Mouse (Mus musculus) spleen, postnatal 4 days (tissue): Measurements from ENCODE around the gene Gstt4.
"Not testable (repeated sequence)": the region's sequence is repeated elsewhere in the genome, so short reads cannot be mapped to it uniquely, and the experiment has no call there.

ENCODE experiments used
- DNase-seq, 2 experiments: peaks; one replicate each; pipeline ENCODE4 v3.0.0; 2022; ENCODE audit warnings: low spot score in 2 of 2

Gstt4 gene

DNA sequence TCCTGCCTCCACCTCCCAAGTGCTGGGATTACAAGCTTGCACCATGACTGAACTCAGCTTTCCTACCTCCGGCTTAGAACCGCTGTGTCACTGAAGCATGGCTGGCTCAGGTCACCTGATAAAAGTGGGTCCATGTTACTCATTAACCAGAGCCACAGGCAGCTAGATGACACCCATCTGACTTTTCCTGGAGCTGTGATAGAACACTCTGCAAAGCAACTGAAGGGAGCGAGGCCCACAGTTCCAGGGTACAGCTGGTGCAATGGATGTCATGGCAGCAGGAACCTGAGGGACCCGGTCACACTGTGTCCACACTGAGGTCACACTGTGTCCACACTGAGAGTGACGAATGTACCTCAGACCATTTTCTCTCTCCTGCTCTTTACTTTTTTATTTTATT is 32.5 kb downstream of the Gstt4 start:
- DNase-seq: no peak

- DNase-seq: no peak
These were observed 33.1 kb downstream of the Gstt4 start for GRCm38 (mm10) chr10:75789081-75789735.

DNA sequence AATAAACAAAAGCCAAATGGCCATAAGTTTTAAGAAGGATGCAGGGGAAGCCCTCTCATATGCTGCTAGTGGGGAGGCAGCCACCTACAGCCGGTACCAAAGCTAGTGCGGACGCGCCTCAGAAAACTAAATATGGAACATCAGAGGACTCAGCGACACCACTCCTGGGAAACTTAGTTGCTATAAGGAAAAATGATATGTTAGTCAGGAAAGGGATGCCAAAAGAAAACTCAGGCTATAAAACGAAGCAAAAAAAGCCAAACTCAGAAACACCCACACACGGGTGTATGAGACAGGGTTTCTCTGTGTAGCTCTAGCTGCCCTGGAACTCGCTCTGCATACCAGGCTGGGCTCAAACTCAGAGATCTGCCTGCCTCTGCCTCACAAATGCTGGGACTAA is 34.1 kb downstream of the Gstt4 start:
- DNase-seq: no peak

- no peak for DNase-seq
These were observed 36.9 kb downstream of the Gstt4 start for GRCm38 (mm10) chr10:75785442-75785841.

DNA sequence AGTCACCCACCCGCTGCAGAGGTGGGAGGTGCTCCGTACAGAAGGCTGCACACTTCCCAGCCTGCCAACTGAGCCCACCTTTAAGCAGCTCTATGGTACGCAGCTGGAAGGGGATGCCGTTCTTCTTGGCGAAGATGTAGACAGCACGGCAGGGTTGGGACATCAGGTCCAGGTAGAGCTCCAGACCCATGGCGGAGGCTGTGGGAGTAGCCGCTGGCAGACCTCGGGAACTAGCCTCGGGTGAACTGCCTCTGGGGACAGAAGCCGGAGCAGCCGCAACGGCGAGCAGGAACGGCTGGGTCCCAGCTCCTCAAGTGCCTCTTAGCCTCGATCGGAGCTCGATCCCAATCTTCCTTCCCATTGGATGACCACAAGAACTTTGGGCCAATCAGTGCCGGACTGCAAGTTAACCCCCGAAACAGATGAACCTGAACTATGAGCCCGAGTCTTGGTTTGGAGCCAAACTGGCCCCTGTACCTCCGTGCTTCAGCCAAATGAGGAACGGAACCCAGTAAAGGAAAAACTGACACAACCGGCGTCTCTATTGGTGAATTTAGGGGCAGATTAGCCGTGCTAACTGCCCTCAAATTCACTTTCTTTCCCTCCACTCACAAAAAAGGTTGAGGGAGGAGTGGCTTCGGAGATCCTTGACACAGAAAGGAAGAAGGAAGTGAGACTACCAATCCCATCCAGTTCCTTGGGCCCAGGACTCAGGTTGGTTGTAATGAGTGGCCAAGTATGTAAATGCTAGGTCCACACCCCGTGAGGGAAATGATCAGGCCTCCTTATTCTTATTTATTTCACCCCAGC is 41.4 kb downstream of the Gstt4 start, which contains the start of the genes Gm20441 and Gstt3:
Gene Gm20441 (minus strand): TSS at position 186 of the 810 bp plus-strand sequence.
Gene Gstt3 (minus strand): TSS at position 646 of the 810 bp plus-strand sequence.
- peak in 1 of 2 experiments; percentile 70 for DNase-seq

- peak in 1 of 2 experiments; percentile 53 for DNase-seq
These were observed 42.9 kb downstream of the Gstt4 start for GRCm38 (mm10) chr10:75779206-75780174.

DNA sequence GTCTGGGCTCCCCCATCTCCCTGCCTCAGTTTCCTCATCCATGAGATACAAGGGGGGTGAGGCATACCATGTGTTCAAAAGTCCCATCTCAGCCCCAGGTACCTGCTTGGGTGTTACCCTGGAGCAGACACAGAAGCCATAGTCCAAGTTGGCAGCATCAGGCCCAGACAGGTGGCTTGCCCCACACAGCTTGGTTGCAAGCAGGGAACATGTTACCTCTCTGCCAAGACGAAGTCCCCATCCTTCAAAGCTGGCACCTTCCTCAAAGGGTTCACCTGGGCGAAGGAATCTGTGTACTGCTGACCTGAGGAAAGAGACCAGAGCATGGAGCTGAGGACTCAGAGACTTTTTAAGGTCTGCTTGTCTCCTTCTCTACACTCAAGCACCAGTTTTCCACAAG is 44.5 kb downstream of the Gstt4 start:
- DNase-seq: no peak

DNA sequence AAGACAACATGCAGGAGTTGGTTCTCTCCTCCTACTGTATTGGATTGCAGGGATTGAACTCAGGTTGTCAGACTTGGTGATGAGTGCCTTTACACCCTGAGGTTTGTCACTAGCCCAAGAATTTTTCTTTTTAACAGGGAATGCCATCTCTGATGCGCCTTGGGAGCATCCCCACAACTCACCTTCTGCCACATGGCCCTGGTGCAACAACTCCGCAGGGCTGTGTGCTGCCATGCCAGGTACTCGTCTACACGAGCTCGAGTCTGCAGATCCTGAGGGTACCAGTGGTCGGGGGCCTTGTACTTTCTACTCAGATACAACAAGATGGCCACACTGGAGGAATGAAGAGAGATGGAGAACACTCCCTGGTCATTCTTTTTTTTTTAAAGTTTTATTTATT is 45.8 kb downstream of the Gstt4 start:
- no peak for DNase-seq

- DNase-seq: no peak
These were observed 47.8 kb downstream of the Gstt4 start for GRCm38 (mm10) chr10:75774587-75774986.

GRCm38 (mm10) chr10:75774102-75774501 is 48.2 kb downstream of the Gstt4 start:
- no peak for DNase-seq

GRCm38 (mm10) chr10:75772795-75773664 is 49.3 kb downstream of the Gstt4 start, which contains the start of gene Ddt:
Ddt (minus strand) TSS chr10:75773414.
- peak; percentile 83 to 91 for DNase-seq

GRCm38 (mm10) chr10:75767756-75768155 is 54.6 kb downstream of the Gstt4 start:
- DNase-seq: not testable (repeated sequence)

DNA sequence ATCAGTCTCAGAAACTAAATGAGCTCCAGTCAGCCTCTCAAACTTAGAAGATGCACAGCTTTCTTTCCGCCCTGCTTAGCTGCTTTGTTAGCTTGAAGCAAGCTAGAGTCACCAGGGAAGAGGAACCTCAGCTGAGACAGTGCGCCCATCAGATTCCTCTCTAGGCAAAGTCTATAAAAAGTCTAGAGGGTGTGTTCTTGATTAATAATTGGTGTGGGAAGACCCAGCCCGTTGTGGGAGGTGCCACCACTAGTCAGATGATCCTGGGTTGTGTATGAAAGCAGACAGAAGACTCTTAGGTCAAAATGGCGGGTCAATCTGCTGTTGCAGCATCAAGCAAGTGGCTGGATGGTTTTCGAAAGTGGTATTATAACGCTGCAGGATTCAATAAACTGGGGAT is 55.5 kb downstream of the Gstt4 start:
- no peak for DNase-seq
